Mouse (Mus musculus): ENCODE data around the gene Wipi1.

DNA sequence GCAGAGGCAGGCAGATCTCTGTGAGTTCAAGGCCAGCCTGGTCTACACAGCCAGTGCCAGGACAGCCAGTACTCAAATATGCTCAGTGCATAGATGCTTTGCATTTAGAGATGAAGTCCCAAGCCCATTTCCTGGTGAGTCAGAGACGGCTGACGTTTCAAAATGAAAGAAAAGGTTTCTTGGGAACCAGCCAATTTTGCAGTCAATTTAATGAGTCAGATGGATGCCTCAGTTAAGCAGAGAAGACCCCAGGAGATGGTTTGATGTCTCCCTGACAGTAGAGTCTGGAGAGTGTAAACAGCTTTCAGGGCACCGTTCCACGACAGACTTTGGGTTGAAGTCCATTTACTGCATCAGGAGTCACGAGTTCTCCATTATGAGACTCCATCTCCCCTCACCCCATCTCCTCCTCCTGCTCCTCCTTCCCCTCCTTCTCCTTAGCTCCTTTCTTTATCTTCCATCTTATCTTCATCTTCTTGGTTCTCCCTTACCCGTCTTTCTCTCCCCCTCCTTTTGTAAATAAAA, 24.2 kb upstream of the Wipi1 start:
- TF ChIP-seq CTCF (IDR thresholded peaks at IDR 0.05; ENCODE audit: insufficient read depth, low read depth, low read length) (no peak), POLR2A (IDR thresholded peaks at IDR 0.05; ENCODE audit: insufficient read depth, low read depth, low read length) (no peak)

Measured in olfactory bulb, adult 2 months (tissue).